Mouse (Mus musculus): Measurements from ENCODE around the gene Ipo9. TPM values are rescaled to one million over a fixed set of nuclear protein-coding genes. Genes with fewer than 3 reads are reported as not detected.

Ipo9 gene
- total and polyA plus RNA-seq, 3 experiments = 33.7 to 58.3 (median 38.3) TPM

DNA sequence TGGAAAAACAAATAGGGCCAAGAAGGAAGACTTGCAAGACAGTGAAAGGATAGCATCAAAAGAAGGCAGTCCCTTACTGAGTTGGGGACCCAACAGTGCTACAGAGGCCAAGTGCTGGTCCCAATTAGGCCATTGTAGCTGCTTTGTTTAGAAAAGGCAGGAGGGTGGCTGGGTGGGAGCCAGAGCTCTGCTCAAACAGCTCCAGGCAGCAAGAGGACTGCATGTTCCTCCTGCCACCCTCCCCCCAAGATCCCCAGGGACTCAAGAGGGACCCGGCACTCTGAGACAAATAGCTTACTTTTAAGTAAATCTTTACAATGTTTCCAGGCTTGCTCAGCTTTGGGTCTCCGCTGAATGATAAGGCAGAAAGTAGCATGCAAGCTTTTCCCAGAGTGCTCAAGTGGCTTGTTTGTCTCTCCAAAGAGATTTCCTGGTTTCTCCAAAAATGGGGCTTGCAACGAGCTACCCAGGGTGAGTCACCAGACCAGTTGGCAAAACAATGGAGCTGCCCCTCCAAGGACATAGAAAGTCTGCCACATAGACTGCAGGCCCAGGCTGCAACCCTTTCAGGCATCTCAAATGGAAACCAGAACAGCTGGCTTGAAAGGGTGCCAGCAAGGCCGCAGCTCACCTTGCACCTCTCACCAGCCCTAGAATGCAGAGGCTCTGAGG lies 82.7 kb downstream of the Ipo9 start:
- H3K27me3 ChIP-seq (replicated peaks) = no peaks in the 10 kb centered on the region
- peaks cover 18 to 26% of the 10 kb centered on the region in 2 experiments for H3K4me1 ChIP-seq (ENCODE audit: control insufficient read depth in 1 of 2, insufficient read depth in 2 of 2)
- H3K79me2 ChIP-seq (replicated peaks; ENCODE audit: control insufficient read depth, extremely low read depth, insufficient read depth, poor library complexity, severe bottlenecking) = no peaks in the 10 kb centered on the region
- dilution Hi-C loops (cut with MboI; ENCODE audit: extremely low pct_ligation_motif_present, extremely low pct_unique_long_range_greater_than_20kb, low sequenced_read_pairs) = no loop called here
- H3K4me3 ChIP-seq (replicated peaks in 1 of 3; ENCODE audit: low read depth in 2 of 3, low read length in 2 of 3, poor library complexity in 1 of 3) = no peak overlapping the region
- H3K9me3 ChIP-seq (replicated peaks; ENCODE audit: low read length) = peaks cover 2% of the 10 kb centered on the region
- TF ChIP-seq CHD2 (IDR thresholded peaks at IDR 0.05; ENCODE audit: low read length) (no peak), NRF1 (IDR thresholded peaks at IDR 0.05; ENCODE audit: low read depth, low read length) (no peak), MEF2A (IDR thresholded peaks at IDR 0.05; ENCODE audit: borderline replicate concordance, low read depth, low read length) (no peak), POLR2AphosphoS2 (IDR thresholded peaks at IDR 0.05; ENCODE audit: low read depth, low read length) (no peak), MAX (IDR thresholded peaks at IDR 0.05; ENCODE audit: low read length) (no peak), ZMIZ1 (IDR thresholded peaks at IDR 0.05; ENCODE audit: low read depth, low read length) (no peak), KAT2A (IDR thresholded peaks at IDR 0.05; ENCODE audit: insufficient replicate concordance, low read length) (no peak), JUN (IDR thresholded peaks at IDR 0.05; ENCODE audit: insufficient read depth, low read depth, low read length) (no peak), USF2 (conservative IDR thresholded peaks at IDR 0.05; ENCODE audit: low read depth, low read length) (no peak), CTCF (conservative IDR thresholded peaks at IDR 0.05 in 1 of 2, IDR thresholded peaks at IDR 0.05 in 1 of 2; ENCODE audit: low read depth in 2 of 2, low read length in 2 of 2) (no peak), RAD21 (IDR thresholded peaks at IDR 0.05; ENCODE audit: low read depth, low read length) (no peak), MAZ (IDR thresholded peaks at IDR 0.05; ENCODE audit: low read depth, low read length) (no peak), TBP (conservative IDR thresholded peaks at IDR 0.05; ENCODE audit: low read depth, low read length) (no peak), NELFE (IDR thresholded peaks at IDR 0.05; ENCODE audit: low read depth, low read length) (no peak), SMC3 (IDR thresholded peaks at IDR 0.05; ENCODE audit: low read depth, low read length) (no peak), SIN3A (IDR thresholded peaks at IDR 0.05; ENCODE audit: low read length) (no peak), USF1 (IDR thresholded peaks at IDR 0.05; ENCODE audit: low read depth, low read length) (no peak), JUND (conservative IDR thresholded peaks at IDR 0.05; ENCODE audit: low read depth, low read length) (no peak), IRF4 (IDR thresholded peaks at IDR 0.05; ENCODE audit: low read depth, low read length) (no peak), E2F4 (IDR thresholded peaks at IDR 0.05; ENCODE audit: insufficient replicate concordance, low read depth, low read length) (no peak)
- in situ Hi-C loops (cut with MboI; ENCODE audit: low pct_ligation_motif_present, low pct_unique_long_range_greater_than_20kb, low sequenced_read_pairs) = no loop called here
- H3K36me3 ChIP-seq (replicated peaks in 1 of 2; ENCODE audit: control insufficient read depth in 1 of 2, insufficient read depth in 1 of 2, low read length in 1 of 2) = no peaks in the 10 kb centered on the region
- no peak overlapping the region for H3K27ac ChIP-seq (ENCODE audit: insufficient read depth, low read depth)
- H3K4me2 ChIP-seq (ENCODE audit: insufficient read depth, low read depth, poor library complexity, severe bottlenecking) = no peak overlapping the region
- H3K9ac ChIP-seq (ENCODE audit: insufficient read depth, low read depth) = no peak overlapping the region
- DNase-seq (ENCODE audit: extremely low read depth) = peak; percentile 34

- peaks cover 18 to 26% of the 10 kb centered on the region in 2 experiments for H3K4me1 ChIP-seq (ENCODE audit: control insufficient read depth in 1 of 2, insufficient read depth in 2 of 2)
- DNase-seq (ENCODE audit: extremely low read depth) = peak; percentile 43
- H3K27ac ChIP-seq (ENCODE audit: insufficient read depth, low read depth) = no peak overlapping the region; the same call in 1 of the 2 replicates
- H3K4me2 ChIP-seq (ENCODE audit: insufficient read depth, low read depth, poor library complexity, severe bottlenecking) = no peak overlapping the region
- H3K36me3 ChIP-seq (replicated peaks in 1 of 2; ENCODE audit: control insufficient read depth in 1 of 2, insufficient read depth in 1 of 2, low read length in 1 of 2) = no peaks in the 10 kb centered on the region
- dilution Hi-C loops (cut with MboI; ENCODE audit: extremely low pct_ligation_motif_present, extremely low pct_unique_long_range_greater_than_20kb, low sequenced_read_pairs) (no loop called here), in situ Hi-C loops (cut with MboI; ENCODE audit: low pct_ligation_motif_present, low pct_unique_long_range_greater_than_20kb, low sequenced_read_pairs) (no loop called here)
- no peaks in the 10 kb centered on the region for H3K79me2 ChIP-seq (replicated peaks; ENCODE audit: control insufficient read depth, extremely low read depth, insufficient read depth, poor library complexity, severe bottlenecking)
- H3K4me3 ChIP-seq (replicated peaks in 1 of 3; ENCODE audit: low read depth in 2 of 3, low read length in 2 of 3, poor library complexity in 1 of 3) = no peak overlapping the region
- H3K27me3 ChIP-seq (replicated peaks) = no peaks in the 10 kb centered on the region
- H3K9ac ChIP-seq (ENCODE audit: insufficient read depth, low read depth) = no peak overlapping the region
- TF ChIP-seq KAT2A (IDR thresholded peaks at IDR 0.05; ENCODE audit: insufficient replicate concordance, low read length) = no peak
- 0 out of 2 replicates have a peak, but pooled peaks have one; percentile 11 for TF ChIP-seq EP300 (IDR thresholded peaks at IDR 0.05; ENCODE audit: low read length)
- H3K9me3 ChIP-seq (replicated peaks; ENCODE audit: low read length) = peaks cover 2% of the 10 kb centered on the region
Measured at GRCm38 (mm10) chr1:135346891-135347290, 83.4 kb downstream of the Ipo9 start.
